Mouse (Mus musculus) limb, embryonic 10.5 days (tissue): ENCODE results near the gene Prkn. TPM values are rescaled to one million over a fixed set of nuclear protein-coding genes. Genes with fewer than 3 reads are reported as not detected.

Source experiments
- DNase-seq: peaks from one replicate; pipeline ENCODE4 v3.0.0-alpha.2; 2017; ENCODE audit warnings: low spot score
- H3K27ac ChIP-seq: fragments of 300-500 bp; sonication (generic); 2 replicates; pipeline ENCODE4 v1.5.1; 2016; ENCODE audit warnings: mild to moderate bottlenecking
- H3K27me3 ChIP-seq: fragments of 300-500 bp; sonication (generic); 2 replicates; pipeline ENCODE4 v1.6.1; 2016; ENCODE audit warnings: low read depth, mild to moderate bottlenecking; ENCODE audit not compliant: poor library complexity, severe bottlenecking
- H3K36me3 ChIP-seq: fragments of 300-500 bp; sonication (generic); 2 replicates; pipeline ENCODE4 v1.6.1; 2016; ENCODE audit warnings: mild to moderate bottlenecking, moderate library complexity
- H3K4me1 ChIP-seq: fragments of 300-500 bp; sonication (generic); 2 replicates; pipeline ENCODE4 v1.6.1; 2016
- H3K4me3 ChIP-seq: fragments of 300-500 bp; sonication (generic); 2 replicates; pipeline ENCODE4 v1.5.1; 2016; ENCODE audit warnings: mild to moderate bottlenecking, moderate library complexity
- H3K9me3 ChIP-seq: fragments of 300-500 bp; sonication (generic); replicated peaks from 2 replicates; pipeline ENCODE4 v1.6.1; 2016; ENCODE audit warnings: mild to moderate bottlenecking
- WGBS: fragments of 180-500 bp; shearing (Covaris S2); methylation state at CpG from one replicate; pipeline ENCODE4 v1.1.7; 2016; 5-methylcytosine and 5-hydroxymethylcytosine counted together
- polyA plus RNA-seq: library from polyadenylated mRNA; unstranded; fragments of >200 nt; fragmentation: Nextera tagmentation; extraction: Ambion mirVana; gene quantifications from 2 replicates; pipeline ENCODE4 v1.2.1, GENCODE M21; 2016

The Prkn gene
- polyA plus RNA-seq, 1 experiment from 2014 or later = 0.85 TPM

DNA sequence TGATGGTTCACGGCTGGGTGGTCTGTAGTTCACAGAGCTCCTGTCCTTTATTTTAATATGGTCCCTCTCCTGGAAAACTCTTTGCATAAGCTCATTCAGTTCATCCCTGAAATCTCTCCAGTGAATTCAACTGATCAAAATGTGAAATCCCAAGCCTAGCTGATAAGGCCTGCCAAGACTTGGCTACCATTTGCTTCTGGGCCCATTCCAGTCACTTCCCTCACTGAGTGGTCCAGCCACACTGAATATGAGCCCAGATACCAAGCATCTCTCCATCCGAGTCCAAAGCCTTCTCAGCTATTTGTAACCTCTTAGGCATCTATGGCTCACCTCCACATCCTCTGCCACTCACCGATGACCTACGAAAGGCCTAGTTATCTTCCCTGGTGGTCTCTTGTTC lies 427.8 kb downstream of the Prkn start:
- Histone ChIP-seq H3K27me3 (no peaks in the 10 kb centered on the region), H3K4me3 (no peak overlapping the region), H3K9me3 (no peaks in the 10 kb centered on the region), H3K4me1 (no peaks in the 10 kb centered on the region), H3K36me3 (no peaks in the 10 kb centered on the region), H3K27ac (no peak overlapping the region)
- WGBS = 99% methylated on average over 4 of the region's 4 CpGs
- DNase-seq = no peak

DNA sequence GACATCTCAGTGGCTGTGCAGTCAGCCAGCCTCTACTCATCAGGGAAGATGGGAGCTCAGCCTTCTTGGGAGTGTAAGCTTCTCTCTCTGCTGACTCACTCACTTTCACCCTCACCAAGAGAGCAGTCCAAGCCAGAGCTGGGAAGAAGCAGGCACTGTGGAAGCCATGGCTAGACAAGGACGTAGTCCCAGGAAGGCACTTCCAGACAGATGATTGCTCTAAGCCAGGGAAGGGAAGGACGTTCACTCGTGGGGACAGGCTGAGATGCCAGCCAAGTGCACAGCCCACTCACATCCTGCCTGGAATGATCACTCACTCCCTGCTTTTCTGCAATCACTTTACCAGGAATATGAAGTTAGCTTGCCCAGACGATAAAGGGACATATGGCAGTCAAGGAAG lies 430.0 kb downstream of the Prkn start:
- no peaks in the 10 kb centered on the region for H3K27me3 ChIP-seq
- no peak for DNase-seq
- no peak overlapping the region for H3K4me3 ChIP-seq
- no peaks in the 10 kb centered on the region for H3K4me1 ChIP-seq
- 82% methylated on average over 4 of the region's 4 CpGs for WGBS
- H3K36me3 ChIP-seq = no peaks in the 10 kb centered on the region
- no peaks in the 10 kb centered on the region for H3K9me3 ChIP-seq
- H3K27ac ChIP-seq = no peak overlapping the region

DNA sequence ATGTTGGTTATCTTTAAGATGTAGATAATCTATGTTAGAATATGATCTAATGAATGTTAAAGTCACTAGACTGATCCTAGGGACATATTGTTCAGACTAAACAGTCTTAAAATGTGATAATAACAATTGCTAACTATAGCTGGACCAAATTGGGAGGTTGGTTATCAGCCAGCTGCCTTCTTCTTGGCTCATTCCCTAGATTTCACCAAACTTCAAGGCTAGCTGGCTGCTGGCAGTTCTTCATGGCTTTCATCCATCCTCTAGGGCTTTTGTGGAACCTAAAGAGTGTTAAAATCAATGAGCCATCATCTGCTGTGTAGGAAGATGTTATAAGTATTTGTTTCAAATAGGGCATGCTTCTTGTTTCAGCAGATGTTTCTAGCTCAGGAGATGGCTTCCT lies 431.7 kb downstream of the Prkn start:
- H3K4me1 ChIP-seq = no peaks in the 10 kb centered on the region
- H3K9me3 ChIP-seq = no peaks in the 10 kb centered on the region
- H3K36me3 ChIP-seq = no peaks in the 10 kb centered on the region
- no peak overlapping the region for H3K4me3 ChIP-seq
- DNase-seq = no peak
- H3K27ac ChIP-seq = no peak overlapping the region
- no peaks in the 10 kb centered on the region for H3K27me3 ChIP-seq

DNA sequence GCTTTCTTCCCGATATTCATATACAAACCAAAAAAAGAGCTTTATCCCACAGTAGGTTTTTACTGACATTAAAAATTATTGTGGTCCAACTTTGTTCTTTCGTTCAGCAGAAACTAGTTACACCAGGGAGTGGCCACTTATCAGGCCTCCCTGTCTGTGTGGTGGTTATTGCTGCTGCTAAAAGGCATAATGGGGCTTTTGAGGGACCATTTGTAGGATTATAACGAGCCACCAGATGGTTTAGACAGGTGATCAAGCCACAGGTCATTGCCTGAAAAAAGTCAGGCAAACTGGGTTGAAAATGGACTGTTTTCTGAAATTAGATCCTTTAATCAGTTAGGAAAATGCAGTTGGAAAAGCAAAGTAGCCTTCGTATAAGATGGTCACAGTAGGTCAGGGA lies 444.1 kb downstream of the Prkn start:
- H3K27me3 ChIP-seq = no peaks in the 10 kb centered on the region
- H3K9me3 ChIP-seq = no peaks in the 10 kb centered on the region
- H3K4me3 ChIP-seq = no peak overlapping the region
- no peaks in the 10 kb centered on the region for H3K36me3 ChIP-seq
- no peak overlapping the region for H3K27ac ChIP-seq
- DNase-seq = no peak
- no peaks in the 10 kb centered on the region for H3K4me1 ChIP-seq
- 60% methylated on average over 4 of the region's 4 CpGs for WGBS

DNA sequence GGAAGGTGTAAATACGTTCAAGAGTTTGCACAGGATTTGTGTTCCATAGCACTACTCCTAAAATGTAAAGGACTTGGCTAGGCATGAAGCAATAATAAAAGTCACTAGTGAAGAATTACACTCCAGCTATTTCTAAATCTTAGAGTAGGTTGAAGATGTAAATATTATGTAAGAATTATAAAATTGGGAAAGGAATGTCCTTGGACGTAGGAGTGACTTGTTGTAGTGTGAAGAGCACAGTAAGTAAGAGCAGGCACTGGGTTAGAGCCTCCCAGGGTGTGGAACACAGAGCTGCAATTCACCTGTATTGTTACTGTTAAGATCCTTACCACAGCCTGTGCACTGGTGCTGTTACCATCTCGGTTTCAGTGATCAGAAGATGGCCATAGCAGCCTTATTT lies 450.0 kb downstream of the Prkn start:
- no peak for DNase-seq
- no peaks in the 10 kb centered on the region for H3K4me1 ChIP-seq
- H3K27ac ChIP-seq = no peak overlapping the region
- 85% methylated on average over 3 of the region's 3 CpGs for WGBS
- H3K4me3 ChIP-seq = no peak overlapping the region
- H3K9me3 ChIP-seq = no peaks in the 10 kb centered on the region
- H3K27me3 ChIP-seq = no peaks in the 10 kb centered on the region
- no peaks in the 10 kb centered on the region for H3K36me3 ChIP-seq

DNA sequence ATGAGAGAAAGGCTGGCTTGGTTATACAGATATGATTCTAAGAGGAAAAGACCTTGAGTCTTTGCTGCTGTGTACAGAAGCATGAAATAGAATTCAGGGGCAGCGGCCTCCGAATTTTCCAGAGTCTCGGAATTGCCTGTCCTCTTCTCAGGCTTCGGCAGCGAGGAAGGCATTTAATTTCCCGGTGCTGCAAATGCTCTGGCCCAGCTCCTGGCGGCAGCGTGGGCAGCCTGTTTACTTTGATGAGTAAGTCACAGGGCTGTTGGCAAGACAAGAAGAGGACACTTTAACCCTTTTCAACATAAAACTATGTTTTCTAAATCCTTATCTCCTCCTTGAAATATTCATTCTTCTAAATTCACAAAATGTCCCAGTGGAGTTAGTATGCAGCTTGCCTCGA lies 462.9 kb downstream of the Prkn start:
- no peaks in the 10 kb centered on the region for H3K27me3 ChIP-seq
- no peaks in the 10 kb centered on the region for H3K9me3 ChIP-seq
- DNase-seq = no peak
- no peak overlapping the region for H3K4me3 ChIP-seq
- H3K4me1 ChIP-seq = no peaks in the 10 kb centered on the region
- 76% methylated on average over 9 of the region's 9 CpGs for WGBS
- H3K27ac ChIP-seq = no peak overlapping the region
- H3K36me3 ChIP-seq = no peaks in the 10 kb centered on the region

DNA sequence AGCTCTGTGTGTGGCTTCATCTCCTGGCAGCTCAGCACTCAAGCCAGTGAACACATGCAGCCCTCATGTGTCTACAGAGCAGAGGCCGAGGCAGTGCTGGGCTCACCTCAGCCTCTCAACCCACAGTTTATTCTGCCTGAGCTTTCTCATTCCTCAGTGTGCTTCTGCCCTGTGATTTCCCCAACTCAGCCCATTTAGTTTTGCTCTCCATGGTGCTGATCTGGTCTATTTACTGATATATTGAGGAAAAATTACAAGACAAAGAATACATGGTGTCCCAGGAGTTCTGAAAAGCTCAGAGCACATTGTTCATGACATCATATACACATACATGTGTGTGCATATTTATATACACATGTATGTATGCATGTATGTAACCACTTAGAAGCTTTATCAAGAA lies 469.7 kb downstream of the Prkn start:
- 50% methylated on average over 1 of the region's 1 CpGs for WGBS
- no peak for DNase-seq

DNA sequence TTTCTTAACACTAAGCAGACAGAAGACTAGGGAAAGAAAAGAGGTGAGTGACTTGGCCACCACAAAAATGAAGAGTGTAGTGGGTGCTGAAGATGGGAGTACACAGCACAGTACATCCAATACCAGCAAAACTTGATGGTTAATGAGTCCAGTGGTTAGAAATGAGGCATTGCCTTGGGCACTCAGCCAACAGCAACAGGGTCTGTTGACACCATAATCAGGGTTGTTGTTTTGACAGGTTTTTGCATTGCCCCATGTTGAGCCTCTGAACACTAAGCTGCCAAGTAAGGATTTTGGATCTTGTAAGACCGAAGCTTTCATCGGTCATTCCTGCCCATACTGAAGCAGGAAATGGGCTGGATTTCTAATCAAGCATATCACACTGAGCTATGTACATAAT lies 474.0 kb downstream of the Prkn start:
- WGBS = 94% methylated on average over 2 of the region's 2 CpGs
- H3K9me3 ChIP-seq = no peaks in the 10 kb centered on the region
- DNase-seq = no peak
- no peaks in the 10 kb centered on the region for H3K36me3 ChIP-seq
- no peak overlapping the region for H3K27ac ChIP-seq
- no peaks in the 10 kb centered on the region; the same call in 1 of the 2 replicates for H3K4me1 ChIP-seq
- H3K27me3 ChIP-seq = no peaks in the 10 kb centered on the region
- no peak overlapping the region for H3K4me3 ChIP-seq

More for the DNA sequence above, 469.7 kb downstream of the Prkn start:
- Histone ChIP-seq H3K27ac (no peak overlapping the region), H3K36me3 (no peaks in the 10 kb centered on the region), H3K27me3 (no peaks in the 10 kb centered on the region), H3K4me3 (no peak overlapping the region), H3K9me3 (no peaks in the 10 kb centered on the region), H3K4me1 (no peaks in the 10 kb centered on the region)

DNA sequence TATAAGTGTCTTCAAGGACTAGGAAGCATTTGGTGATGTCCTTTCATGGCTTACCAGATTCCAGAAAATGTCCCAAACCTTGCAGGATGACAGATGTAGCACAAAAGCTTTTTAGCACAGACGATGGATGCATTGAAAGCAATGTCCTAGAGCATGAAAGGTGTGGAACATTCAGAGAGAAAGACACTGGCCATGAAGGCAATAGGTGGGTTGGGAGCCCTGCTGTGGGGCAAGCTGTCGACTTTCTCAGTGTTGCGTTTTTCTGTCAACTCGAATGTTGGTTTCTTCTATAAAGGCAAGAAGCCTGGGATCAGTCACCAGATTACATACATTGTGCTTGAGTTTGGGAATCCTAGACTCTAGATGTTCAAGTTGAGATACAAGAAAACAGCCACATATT lies 475.5 kb downstream of the Prkn start:
- H3K27me3 ChIP-seq = no peaks in the 10 kb centered on the region
- H3K4me3 ChIP-seq = no peak overlapping the region
- no peak overlapping the region for H3K27ac ChIP-seq
- no peak for DNase-seq
- WGBS = 95% methylated on average over 4 of the region's 4 CpGs
- peaks cover 9% of the 10 kb centered on the region; the same call in 1 of the 2 replicates for H3K4me1 ChIP-seq
- H3K9me3 ChIP-seq = no peaks in the 10 kb centered on the region
- no peaks in the 10 kb centered on the region for H3K36me3 ChIP-seq

DNA sequence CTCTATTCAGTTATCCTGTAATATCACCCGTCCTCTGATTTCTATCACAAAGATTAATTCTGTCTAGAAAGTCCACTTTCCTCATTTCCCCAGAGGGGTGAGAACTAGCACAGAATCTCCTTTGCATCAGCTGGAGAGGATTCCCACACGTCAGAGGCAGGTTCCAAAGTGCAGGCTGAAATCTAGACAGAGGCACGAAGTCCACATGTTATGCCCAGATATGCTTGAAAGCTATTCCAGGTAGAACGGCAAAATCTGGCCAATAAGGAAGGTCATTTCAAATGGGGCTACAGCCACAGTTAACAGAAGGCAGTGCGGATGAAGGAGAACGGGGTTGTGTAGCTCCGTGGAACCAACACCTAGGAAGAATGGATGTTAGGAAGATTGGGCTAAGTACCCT lies 478.8 kb downstream of the Prkn start:
- WGBS = 95% methylated on average over 7 of the region's 7 CpGs
- Histone ChIP-seq H3K36me3 (no peaks in the 10 kb centered on the region), H3K9me3 (no peaks in the 10 kb centered on the region), H3K4me3 (no peak overlapping the region), H3K27ac (no peak overlapping the region), H3K4me1 (peaks cover 9% of the 10 kb centered on the region; the same call in 1 of the 2 replicates), H3K27me3 (no peaks in the 10 kb centered on the region)
- no peak for DNase-seq

DNA sequence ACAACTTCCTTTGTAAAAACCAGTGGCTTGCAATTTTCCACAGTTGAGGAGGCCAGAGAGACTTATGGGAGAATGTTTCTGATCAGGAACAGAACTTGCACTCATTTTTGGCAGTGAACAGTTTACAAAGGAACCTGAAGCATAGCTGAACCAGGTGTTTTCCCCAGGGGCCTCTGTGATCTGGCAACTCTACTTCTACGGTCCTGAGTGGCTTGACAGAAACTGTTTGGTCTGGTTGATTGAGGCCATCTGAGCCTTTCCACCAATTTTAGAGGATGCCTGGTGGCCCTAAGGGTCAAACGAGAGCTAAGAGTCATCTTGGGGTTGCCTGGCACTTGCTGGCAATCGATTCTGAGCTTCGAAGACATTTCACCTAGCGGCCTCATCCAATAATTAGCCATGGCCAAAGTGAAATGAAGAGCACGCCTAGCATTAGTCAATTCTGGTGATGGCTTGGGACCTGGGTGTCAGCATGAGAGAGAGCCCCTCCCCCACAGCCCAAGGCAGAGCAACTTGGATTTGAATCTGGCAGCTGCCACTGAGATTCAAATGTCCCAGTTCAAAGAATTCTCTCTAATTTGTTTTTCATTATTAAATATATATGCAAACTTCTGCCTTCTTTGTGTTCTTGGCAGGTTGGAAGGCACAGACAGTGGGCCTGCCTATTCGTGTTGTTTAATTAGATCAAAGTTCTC lies 479.6 kb downstream of the Prkn start:
- no peak for DNase-seq

DNA sequence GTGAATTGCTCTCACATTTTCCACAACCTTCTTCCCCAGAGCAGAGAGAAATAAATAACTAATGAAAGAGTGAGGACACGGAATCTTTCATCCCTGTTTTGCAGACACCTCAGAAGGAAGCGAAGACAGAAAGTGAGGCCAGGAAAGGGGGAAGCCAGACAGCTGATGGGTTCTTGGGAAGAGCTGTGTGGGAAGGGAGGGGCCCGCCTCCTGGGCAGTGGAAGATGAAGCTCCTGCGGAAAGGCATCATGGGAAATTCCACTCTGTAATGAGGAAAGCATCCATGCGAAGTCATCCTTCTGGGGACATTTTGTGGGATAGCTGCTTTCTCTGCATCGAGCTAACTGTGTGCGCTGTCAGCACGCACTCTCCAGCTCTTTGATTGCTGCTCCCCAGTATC lies 491.9 kb downstream of the Prkn start:
- no peaks in the 10 kb centered on the region for H3K4me1 ChIP-seq
- no peaks in the 10 kb centered on the region for H3K36me3 ChIP-seq
- no peak overlapping the region for H3K4me3 ChIP-seq
- no peaks in the 10 kb centered on the region for H3K9me3 ChIP-seq
- DNase-seq = no peak
- WGBS = 73% methylated on average over 8 of the region's 8 CpGs
- H3K27ac ChIP-seq = no peak overlapping the region
- no peaks in the 10 kb centered on the region for H3K27me3 ChIP-seq

More for the DNA sequence above, 479.6 kb downstream of the Prkn start:
- Histone ChIP-seq H3K36me3 (no peaks in the 10 kb centered on the region), H3K9me3 (no peaks in the 10 kb centered on the region), H3K27me3 (no peaks in the 10 kb centered on the region), H3K4me1 (peaks cover 9% of the 10 kb centered on the region; the same call in 1 of the 2 replicates), H3K27ac (no peak overlapping the region), H3K4me3 (no peak overlapping the region)
- 49% methylated on average over 7 of the region's 7 CpGs for WGBS

DNA sequence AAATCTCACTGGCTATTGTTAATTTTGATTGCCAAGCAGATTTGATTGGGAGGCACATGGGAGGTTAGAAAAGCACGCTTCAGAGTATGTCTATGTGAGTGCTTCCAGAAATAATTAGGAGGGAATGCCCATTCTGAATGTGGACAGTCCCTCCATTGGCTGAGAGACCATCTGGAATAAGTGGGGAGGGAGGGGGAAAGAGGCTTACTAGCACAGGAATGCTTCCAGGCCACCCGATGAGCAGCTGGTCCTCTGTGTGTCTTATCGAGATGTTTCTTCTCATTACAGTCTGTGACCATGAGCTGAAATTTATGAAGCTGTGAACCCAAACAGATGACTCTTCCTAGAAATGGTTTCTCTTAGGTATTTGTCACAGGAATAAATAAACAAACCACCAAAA lies 493.6 kb downstream of the Prkn start:
- Histone ChIP-seq H3K9me3 (no peaks in the 10 kb centered on the region), H3K4me1 (no peaks in the 10 kb centered on the region), H3K4me3 (no peak overlapping the region), H3K27me3 (no peaks in the 10 kb centered on the region), H3K27ac (no peak overlapping the region), H3K36me3 (no peaks in the 10 kb centered on the region)
- 69% methylated on average over 3 of the region's 3 CpGs for WGBS
- no peak for DNase-seq

DNA sequence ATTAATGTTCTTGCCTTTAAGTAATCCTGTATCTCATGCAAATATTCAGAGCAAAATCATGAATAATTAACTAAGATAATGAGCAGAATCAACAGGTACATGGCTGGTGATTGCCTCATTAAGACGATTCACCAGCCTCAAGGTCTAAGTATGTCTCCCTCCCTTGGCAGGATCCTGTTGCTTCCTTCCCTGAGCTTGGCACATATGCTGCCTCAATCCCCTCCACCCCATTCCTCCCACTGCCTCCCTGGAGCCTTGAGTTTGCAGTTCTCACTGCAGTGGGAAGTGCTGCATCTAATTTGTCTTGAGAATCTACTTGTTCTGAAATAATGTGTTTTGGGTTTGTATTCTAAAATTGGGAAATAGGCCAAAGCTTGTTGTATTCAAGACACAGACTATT lies 496.0 kb downstream of the Prkn start:
- H3K4me3 ChIP-seq = no peak overlapping the region
- no peaks in the 10 kb centered on the region for H3K9me3 ChIP-seq
- no peak overlapping the region for H3K27ac ChIP-seq
- no peaks in the 10 kb centered on the region for H3K36me3 ChIP-seq
- 0 out of 2 replicates have a peak, but pooled peaks cover 7% of the 10 kb centered on the region for H3K4me1 ChIP-seq
- no peak for DNase-seq
- WGBS = 58% methylated on average over 1 of the region's 1 CpGs
- H3K27me3 ChIP-seq = no peaks in the 10 kb centered on the region
